Mouse (Mus musculus): Measurements from ENCODE around the gene Gna15. TPM values are rescaled to one million over a fixed set of nuclear protein-coding genes. Genes with fewer than 3 reads are reported as not detected.

Gene Gna15
- total and polyA plus RNA-seq, 3 experiments: 23.0 to 142 (median 33.0) TPM

DNA sequence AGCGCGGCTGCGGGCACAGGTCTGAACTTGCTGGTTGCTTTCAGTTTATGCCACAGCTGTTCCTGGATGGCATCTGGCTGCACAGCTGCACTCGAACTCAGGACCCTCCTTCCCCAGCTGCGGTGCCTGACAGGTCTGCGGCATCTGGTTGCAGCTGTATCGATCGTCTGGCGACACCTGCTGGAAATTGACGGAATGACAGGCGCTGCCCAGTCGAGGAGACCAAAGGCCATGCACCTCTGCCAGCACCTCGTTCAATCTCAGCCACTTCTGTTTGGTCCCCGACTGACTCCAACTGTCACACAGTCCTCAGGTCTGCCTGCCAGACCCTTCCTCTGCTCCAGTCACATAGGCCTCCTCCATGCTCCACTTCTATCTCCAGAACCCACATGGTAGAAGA is 2.8 kb upstream of the Gna15 start:
- peaks cover 11% of the 10 kb centered on the region for H3K79me2 ChIP-seq (ENCODE audit: control insufficient read depth, insufficient read depth, low read length, poor library complexity)
- H3K27me3 ChIP-seq (ENCODE audit: control insufficient read depth in 1 of 2, insufficient read depth in 2 of 2, low read length in 2 of 2): no peaks in the 10 kb centered on the region
- peaks cover 0 to 16% of the 10 kb centered on the region in 2 experiments; a peak in 3 of 4 replicates for H3K4me1 ChIP-seq (ENCODE audit: control insufficient read depth in 1 of 2, insufficient read depth in 2 of 2, low read length in 2 of 2)
- peak; percentile 82 for DNase-seq (ENCODE audit: low read depth, low spot score)
- peaks cover 0 to 5% of the 10 kb centered on the region in 2 experiments; a peak in 2 of 4 replicates for H3K36me3 ChIP-seq (ENCODE audit: control insufficient read depth in 1 of 2, insufficient read depth in 2 of 2, low read length in 2 of 2)
- no peak overlapping the region for H3K4me3 ChIP-seq (ENCODE audit: control insufficient read depth in 1 of 2, insufficient read depth in 1 of 2, low read depth in 2 of 2, low read length in 2 of 2)
- no peaks in the 10 kb centered on the region for H3K9me3 ChIP-seq (replicated peaks; ENCODE audit: insufficient read depth, low read length)
- no peak overlapping the region for H3K9ac ChIP-seq (ENCODE audit: control insufficient read depth, low read depth, low read length, poor library complexity, severe bottlenecking)
- no peak overlapping the region for H3K27ac ChIP-seq (ENCODE audit: control insufficient read depth, low read depth, low read length)
- TF ChIP-seq RAD21 (IDR thresholded peaks at IDR 0.05; ENCODE audit: low read depth, low read length) (peak; percentile 97), TCF12 (IDR thresholded peaks at IDR 0.05; ENCODE audit: low read depth, low read length) (no peak), CTCF (IDR thresholded peaks at IDR 0.05 in 2 of 3, conservative IDR thresholded peaks at IDR 0.05 in 1 of 3; ENCODE audit: control insufficient read depth in 1 of 3, insufficient read depth in 1 of 3, low read depth in 2 of 3, low read length in 3 of 3, poor library complexity in 1 of 3, severe bottlenecking in 1 of 3) (peak; percentile 96 to 100 (median 97)), HCFC1 (IDR thresholded peaks at IDR 0.05; ENCODE audit: low read depth, low read length) (no peak), USF1 (IDR thresholded peaks at IDR 0.05; ENCODE audit: low read depth, low read length) (no peak), NRF1 (IDR thresholded peaks at IDR 0.05; ENCODE audit: insufficient read depth, low read depth, low read length, poor library complexity, severe bottlenecking) (no peak), ZMIZ1 (IDR thresholded peaks at IDR 0.05; ENCODE audit: low read depth, low read length) (no peak), POLR2AphosphoS2 (IDR thresholded peaks at IDR 0.05; ENCODE audit: low read length) (no peak), TAL1 (IDR thresholded peaks at IDR 0.05; ENCODE audit: low read length) (no peak), ELF1 (IDR thresholded peaks at IDR 0.05; ENCODE audit: low read depth, low read length) (no peak), ETS1 (IDR thresholded peaks at IDR 0.05; ENCODE audit: low read depth, low read length) (no peak), USF2 (IDR thresholded peaks at IDR 0.05; ENCODE audit: borderline replicate concordance in 1 of 2, insufficient read depth in 1 of 2, low read depth in 1 of 2, low read length in 2 of 2) (no peak), JUND (IDR thresholded peaks at IDR 0.05; ENCODE audit: low read depth, low read length) (no peak), GABPA (IDR thresholded peaks at IDR 0.05; ENCODE audit: low read depth, low read length) (no peak), MYC (IDR thresholded peaks at IDR 0.05; ENCODE audit: low read depth, low read length) (no peak), MAFK (IDR thresholded peaks at IDR 0.05; ENCODE audit: borderline replicate concordance, low read depth, low read length) (no peak), RCOR1 (IDR thresholded peaks at IDR 0.05; ENCODE audit: low read depth, low read length) (no peak), KAT2A (conservative IDR thresholded peaks at IDR 0.05; ENCODE audit: low read depth, low read length) (no peak), MYB (IDR thresholded peaks at IDR 0.05; ENCODE audit: low read depth, low read length) (no peak), BHLHE40 (IDR thresholded peaks at IDR 0.05; ENCODE audit: borderline replicate concordance, low read depth, low read length) (0 out of 2 replicates have a peak, but pooled peaks have one; percentile 11), GATA1 (IDR thresholded peaks at IDR 0.05; ENCODE audit: low read depth, low read length) (no peak), ZC3H11A (IDR thresholded peaks at IDR 0.05; ENCODE audit: low read depth, low read length) (peak; percentile 93), MXI1 (IDR thresholded peaks at IDR 0.05; ENCODE audit: low read depth, low read length) (no peak), MAX (IDR thresholded peaks at IDR 0.05; ENCODE audit: low read length) (no peak), UBTF (IDR thresholded peaks at IDR 0.05; ENCODE audit: borderline replicate concordance, insufficient read depth, low read depth, low read length) (no peak), NELFE (IDR thresholded peaks at IDR 0.05; ENCODE audit: low read depth, low read length) (no peak), ZNF384 (IDR thresholded peaks at IDR 0.05; ENCODE audit: low read depth, low read length) (no peak), POLR2A (IDR thresholded peaks at IDR 0.05; ENCODE audit: control insufficient read depth in 1 of 2, insufficient read depth in 1 of 2, low read depth in 1 of 2, low read length in 2 of 2, poor library complexity in 1 of 2) (no peak), TBP (IDR thresholded peaks at IDR 0.05; ENCODE audit: low read depth, low read length) (no peak), MEF2A (IDR thresholded peaks at IDR 0.05; ENCODE audit: extremely low read depth, insufficient replicate concordance, low read depth, low read length, poor library complexity, severe bottlenecking) (no peak), SIN3A (IDR thresholded peaks at IDR 0.05; ENCODE audit: low read length) (peak; percentile 75), POLR2AphosphoS5 (IDR thresholded peaks at IDR 0.05; ENCODE audit: borderline replicate concordance, low read depth, low read length) (no peak), CHD2 (IDR thresholded peaks at IDR 0.05; ENCODE audit: low read length) (no peak), E2F4 (IDR thresholded peaks at IDR 0.05; ENCODE audit: borderline replicate concordance, low read depth, low read length) (no peak), ZKSCAN1 (IDR thresholded peaks at IDR 0.05; ENCODE audit: low read depth, low read length) (no peak), EP300 (IDR thresholded peaks at IDR 0.05; ENCODE audit: low read depth in 1 of 2, low read length in 2 of 2) (no peak), CHD1 (IDR thresholded peaks at IDR 0.05; ENCODE audit: low read depth, low read length) (no peak), SMC3 (IDR thresholded peaks at IDR 0.05; ENCODE audit: low read depth, low read length) (peak; percentile 91)

Measured in MEL (cell line).